Mouse (Mus musculus) embryonic facial prominence, embryonic 11.5 days (tissue): Measurements from ENCODE around the gene Adgrg5. TPM values are rescaled to one million over a fixed set of nuclear protein-coding genes. Genes with fewer than 3 reads are reported as not detected.

Experiments
- ATAC-seq: fragments of 200-750 bp; cut with Nextera tagmentation; replicated peaks from 2 replicates; pipeline ENCODE4 v1.8.0; 2017; ENCODE audit warnings: low read depth; ENCODE audit not compliant: insufficient number of reproducible peaks, low FRiP score, low TSS enrichment
- DNase-seq: peaks from one replicate; pipeline ENCODE4 v3.0.0-alpha.2; 2015; ENCODE audit warnings: low spot score
- H3K27ac ChIP-seq: fragments of 300-500 bp; sonication (generic); replicated peaks from 2 replicates; pipeline ENCODE4 v1.5.1; 2014; ENCODE audit warnings: mild to moderate bottlenecking, low read depth, low read length, control low read depth
- H3K27me3 ChIP-seq: fragments of 300-500 bp; sonication (generic); 2 replicates; pipeline ENCODE4 v1.6.1; 2014; ENCODE audit warnings: mild to moderate bottlenecking, low read length, moderate library complexity, mixed read lengths; ENCODE audit not compliant: control insufficient read depth, insufficient read depth
- H3K36me3 ChIP-seq: fragments of 300-500 bp; sonication (generic); replicated peaks from 2 replicates; pipeline ENCODE4 v1.6.1; 2014; ENCODE audit warnings: low read depth, mild to moderate bottlenecking, low read length, moderate library complexity, mixed read lengths; ENCODE audit not compliant: control insufficient read depth, insufficient read depth
- H3K4me1 ChIP-seq: fragments of 300-500 bp; sonication (generic); 2 replicates; pipeline ENCODE4 v1.6.1; 2014; ENCODE audit warnings: low read length, mixed read lengths; ENCODE audit not compliant: control insufficient read depth, insufficient read depth
- H3K4me2 ChIP-seq: fragments of 300-500 bp; sonication (generic); 2 replicates; pipeline ENCODE4 v1.6.1; 2014; ENCODE audit warnings: low read depth, mild to moderate bottlenecking, control low read depth, low read length, moderate library complexity
- H3K4me3 ChIP-seq: fragments of 300-500 bp; sonication (generic); 2 replicates; pipeline ENCODE4 v1.5.1; 2014; ENCODE audit warnings: low read depth, low read length, control low read depth
- H3K9ac ChIP-seq: fragments of 300-500 bp; sonication (generic); replicated peaks from 2 replicates; pipeline ENCODE4 v1.6.1; 2014; ENCODE audit warnings: mild to moderate bottlenecking, control low read depth, low read length
- H3K9me3 ChIP-seq: fragments of 300-500 bp; sonication (generic); replicated peaks from 2 replicates; pipeline ENCODE4 v1.6.1; 2016; ENCODE audit warnings: mild to moderate bottlenecking, low read length, inconsistent platforms, mixed read lengths; ENCODE audit not compliant: control insufficient read depth
- WGBS: fragments of 180-500 bp; shearing (Covaris S2); extraction: QIAGEN DNeasy Blood & Tissue Kit; methylation state at CpG from one replicate; pipeline ENCODE4 v1.1.7; 2014; 5-methylcytosine and 5-hydroxymethylcytosine counted together
- polyA plus RNA-seq: library from polyadenylated mRNA; unstranded; fragments of >200 nt; fragmentation: Nextera tagmentation; extraction: Ambion mirVana; gene quantifications from 2 replicates; pipeline ENCODE4 v1.2.1, GENCODE M21; 2014

Gene Adgrg5
- polyA plus RNA-seq, 1 experiment from 2014 or later, result not detected

DNA sequence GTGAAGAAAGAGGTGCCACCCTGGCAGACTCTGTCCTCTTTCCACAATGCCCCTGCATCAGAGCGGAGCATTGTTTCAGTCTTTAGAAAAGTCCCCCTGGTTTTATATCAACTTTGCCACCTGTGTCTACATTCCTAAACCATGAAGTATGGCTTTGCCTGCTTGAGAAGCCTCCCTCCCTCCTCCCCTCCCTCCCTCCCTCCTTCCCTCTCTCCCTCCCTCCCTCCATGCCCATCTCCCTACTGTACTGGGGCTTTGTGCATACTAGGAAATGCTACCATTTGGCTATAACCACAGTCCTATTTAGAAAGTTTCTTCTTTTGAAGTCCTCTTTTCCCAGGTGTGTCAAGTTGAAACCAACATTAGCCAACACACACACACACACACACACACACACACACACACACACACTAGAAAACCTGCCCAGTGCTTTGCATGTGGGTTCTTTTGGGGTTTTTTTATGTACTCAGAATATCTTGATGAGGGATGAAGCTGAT, 32.6 kb downstream of the Adgrg5 start:
- no peaks in the 10 kb centered on the region for H3K36me3 ChIP-seq
- no peak overlapping the region for H3K4me2 ChIP-seq
- DNase-seq, result no peak
- no peak overlapping the region for H3K4me3 ChIP-seq
- H3K9me3 ChIP-seq, result no peaks in the 10 kb centered on the region
- H3K9ac ChIP-seq, result no peak overlapping the region
- no peak overlapping the region for H3K27ac ChIP-seq
- no peak for ATAC-seq
- no peaks in the 10 kb centered on the region for H3K4me1 ChIP-seq
- no peaks in the 10 kb centered on the region for H3K27me3 ChIP-seq
- WGBS, result 91% methylated on average over 1 of the region's 1 CpGs

DNA sequence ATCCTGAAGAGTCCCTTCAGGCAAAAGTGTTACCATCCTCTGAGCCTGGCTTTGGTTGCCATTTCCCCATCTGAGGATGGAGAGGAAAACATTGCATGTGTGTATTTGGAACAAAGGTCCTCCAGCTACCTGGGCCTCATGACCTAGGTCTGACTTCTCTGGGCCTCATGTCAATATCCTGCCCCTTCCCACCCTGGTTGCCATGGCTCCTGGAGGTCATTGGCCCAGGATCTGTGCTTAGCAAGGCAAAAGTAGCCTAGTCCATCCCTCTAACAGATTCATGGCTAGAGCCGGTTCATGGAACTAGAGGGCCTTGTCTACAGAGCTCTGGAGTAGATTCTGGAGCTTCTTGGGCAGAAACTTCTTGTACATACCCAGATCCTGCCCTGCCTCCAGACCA, 38.7 kb downstream of the Adgrg5 start:
- DNase-seq (no peak), ATAC-seq (no peak)
- WGBS, result 74% methylated on average over 1 of the region's 1 CpGs

DNA sequence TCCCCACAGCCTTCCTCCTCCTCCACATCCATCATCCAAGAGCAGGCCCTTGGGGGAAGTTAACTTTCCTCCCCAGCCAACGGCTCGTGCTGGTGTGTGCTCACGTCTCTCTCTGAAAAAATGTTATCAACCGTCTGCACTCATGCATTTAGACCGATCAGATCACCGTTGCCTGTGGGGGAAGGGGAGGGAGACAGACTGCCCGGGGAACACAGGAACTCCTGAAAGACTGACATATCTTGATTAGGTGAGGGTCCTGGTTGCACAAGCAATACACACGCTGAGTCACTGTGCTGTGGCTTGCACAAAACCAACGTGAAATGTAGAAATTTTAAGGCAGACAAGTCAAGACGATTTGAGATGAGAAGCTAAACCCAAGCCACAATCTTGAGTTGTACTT, 41.3 kb downstream of the Adgrg5 start:
- Histone ChIP-seq H3K4me1 (no peaks in the 10 kb centered on the region), H3K36me3 (no peaks in the 10 kb centered on the region), H3K4me3 (no peak overlapping the region), H3K27ac (no peak overlapping the region), H3K9ac (no peak overlapping the region), H3K9me3 (no peaks in the 10 kb centered on the region), H3K27me3 (no peaks in the 10 kb centered on the region), H3K4me2 (no peak overlapping the region)
- WGBS, result 61% methylated on average over 10 of the region's 10 CpGs
- DNase-seq (no peak), ATAC-seq (no peak)

More for the DNA sequence above, 38.7 kb downstream of the Adgrg5 start:
- Histone ChIP-seq H3K4me1 (no peaks in the 10 kb centered on the region), H3K27me3 (no peaks in the 10 kb centered on the region), H3K4me3 (no peak overlapping the region), H3K9ac (no peak overlapping the region), H3K27ac (no peak overlapping the region), H3K36me3 (no peaks in the 10 kb centered on the region), H3K4me2 (no peak overlapping the region), H3K9me3 (no peaks in the 10 kb centered on the region)

DNA sequence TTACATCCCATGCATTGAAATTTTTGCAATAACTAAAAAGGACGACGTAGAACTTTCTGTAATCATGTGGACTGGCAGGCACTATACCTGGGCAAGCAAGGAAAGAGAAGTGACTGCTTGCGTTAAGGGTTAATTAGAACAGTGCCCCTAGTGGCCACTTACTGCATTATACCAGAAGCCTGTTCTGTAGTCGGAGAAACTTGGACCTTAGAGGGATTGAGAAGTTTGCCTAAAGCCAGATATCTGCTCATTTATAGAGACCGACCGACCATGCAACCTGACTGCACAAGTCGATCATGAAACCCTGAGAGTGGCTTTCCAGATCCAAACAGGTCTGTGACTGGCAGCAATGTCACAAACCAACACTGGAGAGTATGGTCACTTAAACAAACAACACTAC, 43.1 kb downstream of the Adgrg5 start:
- no peaks in the 10 kb centered on the region for H3K9me3 ChIP-seq
- H3K4me2 ChIP-seq, result no peak overlapping the region
- no peaks in the 10 kb centered on the region for H3K27me3 ChIP-seq
- no peak for ATAC-seq
- no peak overlapping the region for H3K27ac ChIP-seq
- H3K9ac ChIP-seq, result no peak overlapping the region
- no peaks in the 10 kb centered on the region for H3K36me3 ChIP-seq
- DNase-seq, result peak; percentile 74
- H3K4me3 ChIP-seq, result no peak overlapping the region
- WGBS, result 22% methylated on average over 7 of the region's 7 CpGs
- H3K4me1 ChIP-seq, result no peaks in the 10 kb centered on the region

DNA sequence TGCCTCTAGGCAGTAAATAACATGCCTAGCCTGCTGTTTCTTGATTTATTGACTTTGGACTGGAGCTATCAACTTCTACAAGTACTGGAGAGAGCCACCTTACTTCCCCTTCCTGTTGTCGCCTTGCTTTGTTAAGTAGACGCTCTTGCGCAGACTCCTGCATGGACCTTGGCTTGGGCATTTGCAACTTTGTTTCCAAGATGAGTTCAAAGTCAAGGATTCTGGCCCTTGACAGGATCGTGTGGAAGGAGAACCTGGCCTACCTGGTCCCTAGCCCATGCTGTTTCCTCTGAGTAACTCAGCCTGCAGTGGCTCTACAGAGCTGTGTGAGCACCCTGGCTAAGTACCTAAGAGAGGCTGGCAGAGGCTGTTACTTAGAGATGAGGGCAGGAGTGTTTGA, 43.6 kb downstream of the Adgrg5 start:
- Histone ChIP-seq H3K4me1 (no peaks in the 10 kb centered on the region), H3K27ac (no peak overlapping the region), H3K36me3 (no peaks in the 10 kb centered on the region), H3K9me3 (no peaks in the 10 kb centered on the region), H3K4me3 (no peak overlapping the region), H3K4me2 (no peak overlapping the region), H3K9ac (no peak overlapping the region), H3K27me3 (no peaks in the 10 kb centered on the region)
- WGBS, result 83% methylated on average over 4 of the region's 4 CpGs
- ATAC-seq, result no peak
- no peak for DNase-seq

DNA sequence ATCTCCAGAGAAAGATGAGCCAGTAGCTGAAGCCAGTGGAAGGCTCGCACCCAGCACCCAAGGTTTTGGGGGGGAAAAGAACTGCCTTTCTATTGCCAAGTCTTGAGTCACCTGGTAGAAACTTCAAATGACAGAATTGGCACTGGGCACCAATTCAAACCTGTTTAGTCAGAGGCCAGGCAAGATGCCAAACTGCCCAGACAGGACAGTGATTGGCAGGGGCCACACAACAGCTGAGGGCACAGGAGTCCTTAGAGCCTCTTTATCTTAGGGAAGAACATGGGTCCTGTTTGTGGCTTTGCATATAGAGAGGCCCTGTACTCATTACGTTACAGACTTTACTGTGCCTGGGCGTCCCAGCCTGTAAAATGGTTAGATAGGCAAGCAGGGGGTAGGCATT, 44.1 kb downstream of the Adgrg5 start:
- 86% methylated on average over 3 of the region's 3 CpGs for WGBS
- DNase-seq (no peak), ATAC-seq (no peak)
- Histone ChIP-seq H3K27ac (no peak overlapping the region), H3K27me3 (no peaks in the 10 kb centered on the region), H3K36me3 (no peaks in the 10 kb centered on the region), H3K4me1 (no peaks in the 10 kb centered on the region), H3K9ac (no peak overlapping the region), H3K4me2 (no peak overlapping the region), H3K4me3 (no peak overlapping the region), H3K9me3 (no peaks in the 10 kb centered on the region)

DNA sequence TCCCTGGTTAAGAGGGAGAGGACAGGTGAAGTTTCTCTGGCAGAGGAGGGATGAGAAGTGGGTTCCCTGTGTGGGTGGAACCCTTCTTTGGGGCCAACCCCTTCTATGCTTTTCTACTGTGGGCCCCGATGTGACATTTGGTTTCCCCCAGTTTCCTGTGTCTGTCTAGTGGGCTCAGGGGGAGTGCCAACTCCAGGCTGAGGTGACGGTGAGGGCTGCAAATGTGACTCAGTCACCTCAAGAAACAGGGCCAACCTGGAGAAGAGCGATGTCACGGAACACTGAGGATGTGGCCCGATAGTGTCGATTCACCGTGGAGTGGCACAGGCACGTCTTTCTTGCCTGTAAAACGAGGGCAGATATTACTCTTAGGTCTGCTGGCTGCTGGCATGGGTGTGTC, 49.8 kb downstream of the Adgrg5 start:
- Histone ChIP-seq H3K27ac (no peak overlapping the region), H3K4me3 (no peak overlapping the region), H3K4me1 (no peaks in the 10 kb centered on the region), H3K9ac (no peak overlapping the region), H3K36me3 (no peaks in the 10 kb centered on the region), H3K4me2 (no peak overlapping the region), H3K27me3 (peaks cover 5% of the 10 kb centered on the region; the same call in 1 of the 2 replicates), H3K9me3 (no peaks in the 10 kb centered on the region)
- ATAC-seq (no peak), DNase-seq (no peak)
- WGBS, result 90% methylated on average over 9 of the region's 9 CpGs

DNA sequence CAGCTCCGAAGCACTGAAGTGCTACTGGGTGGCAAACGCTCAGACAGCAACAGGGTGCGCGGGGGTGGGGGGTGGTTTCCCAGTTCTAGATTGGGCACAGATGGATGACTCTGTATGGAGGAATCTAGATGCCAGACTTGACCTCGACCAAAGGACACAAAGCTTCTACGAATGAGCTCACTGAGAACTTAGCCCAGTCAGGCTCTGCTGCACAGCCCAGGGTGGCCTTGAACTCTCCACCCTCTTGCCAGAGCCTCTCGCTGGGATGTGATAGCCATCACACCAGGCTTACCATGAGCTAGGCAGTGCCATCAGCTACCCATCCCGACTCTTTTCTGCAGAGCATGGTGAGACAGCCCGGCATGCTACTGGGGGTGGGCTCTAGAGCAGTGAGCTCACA, 50.3 kb downstream of the Adgrg5 start:
- Histone ChIP-seq H3K4me3 (no peak overlapping the region), H3K36me3 (no peaks in the 10 kb centered on the region), H3K9me3 (no peaks in the 10 kb centered on the region), H3K9ac (no peak overlapping the region), H3K4me1 (no peaks in the 10 kb centered on the region), H3K27ac (no peak overlapping the region), H3K27me3 (peaks cover 6% of the 10 kb centered on the region; the same call in 1 of the 2 replicates), H3K4me2 (no peak overlapping the region)
- no peak for ATAC-seq
- WGBS, result 85% methylated on average over 9 of the region's 9 CpGs
- no peak for DNase-seq
